1 mouse cellular context compared by ENCODE assay signal in the genomic region with DNA sequence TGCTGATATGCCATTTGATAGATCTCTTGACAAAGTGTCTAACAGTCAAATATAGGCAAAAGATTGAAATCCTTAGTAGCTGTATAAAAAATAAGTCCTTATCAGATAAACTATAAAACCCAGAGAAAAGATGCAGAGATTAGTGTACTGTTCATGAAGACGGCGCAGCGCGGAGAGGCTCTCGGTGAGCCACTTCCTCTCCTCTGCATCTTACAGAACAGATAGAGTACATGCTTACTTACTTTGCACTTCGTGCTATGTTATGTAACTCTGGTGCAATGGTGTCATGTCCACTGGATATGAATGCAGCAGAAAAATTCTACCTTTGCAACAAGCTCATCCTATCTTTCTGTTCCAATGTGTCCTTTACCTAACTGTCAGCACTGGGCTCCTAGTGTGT.
"Had no signal": no experiment of that assay in that cellular context is flagged by ENCODE, and none has a peak within 500 bp of the region (broad histone marks: within the 10 kb centered on the region; RNA-seq: fewer than 3 reads in every experiment).

No protein-coding gene starts in this region.

- ATAC-seq: midbrain, embryonic 16.5 days had no signal
